Mouse (Mus musculus): ENCODE results near the gene Tfap2c.

DNA sequence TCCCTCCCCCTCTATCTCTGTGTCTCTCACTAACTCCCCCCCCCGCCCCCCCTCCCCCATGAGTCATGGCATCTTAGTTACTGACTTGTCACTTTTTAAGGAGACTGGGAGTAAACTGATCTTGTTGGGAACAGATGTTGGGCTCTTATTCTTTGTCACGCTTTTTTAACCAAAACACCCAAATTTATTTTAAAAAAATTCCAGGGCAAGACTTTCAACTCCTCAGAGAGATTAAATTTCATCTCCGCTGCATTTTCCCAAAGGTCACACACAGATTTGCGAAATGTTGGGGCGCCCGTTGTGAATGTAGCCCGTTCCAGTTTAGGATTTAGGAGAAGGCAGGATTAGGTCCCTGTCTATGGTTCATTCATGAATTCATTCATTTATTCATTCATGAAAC lies 47.7 kb downstream of the Tfap2c start:
- TF ChIP-seq CTCF (IDR thresholded peaks at IDR 0.05; ENCODE audit: borderline replicate concordance, insufficient read depth, low read length) (no peak), POLR2A (IDR thresholded peaks at IDR 0.05; ENCODE audit: low read depth, low read length) (no peak)

Data from embryonic fibroblast, embryonic 13.5 days (primary cell).